Mouse (Mus musculus): ENCODE measurements around the gene Tppp3.
A peak's percentile ranks its signal among the peaks of the same experiment; 100 is the strongest.

Gene Tppp3

GRCm38 (mm10) chr8:105467396-105467985 lies 3.8 kb downstream of the Tppp3 start:
- DNase-seq (ENCODE audit: low read depth, low spot score) = no peak

DNA sequence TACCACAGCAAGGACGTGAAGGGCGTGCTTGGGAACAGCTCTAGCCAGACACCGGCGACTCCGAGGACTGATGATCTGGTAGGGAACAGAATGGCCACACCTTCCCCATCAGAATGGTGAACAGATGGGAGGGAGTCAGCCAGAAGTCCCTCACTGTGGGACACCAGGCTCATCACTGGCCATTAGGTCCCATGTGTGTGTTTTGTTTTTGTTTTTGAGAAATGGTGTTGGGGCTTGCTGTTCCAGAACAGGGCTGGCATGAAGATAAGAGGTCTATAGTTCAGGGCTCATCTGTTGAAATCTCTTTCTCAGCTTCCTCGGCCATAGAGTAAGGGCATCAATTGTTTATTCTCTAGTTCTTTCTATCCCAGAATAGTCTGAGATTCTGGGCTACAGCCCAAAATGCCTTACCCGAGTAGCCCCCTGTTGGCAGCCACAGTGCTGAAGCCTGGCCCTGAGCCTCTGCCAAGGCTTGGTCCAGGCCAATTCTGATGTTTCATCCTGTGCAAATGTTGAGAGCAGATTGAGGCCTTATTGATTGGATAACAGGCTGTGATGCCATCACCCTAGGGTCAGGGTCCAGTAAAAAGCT lies 4.5 kb downstream of the Tppp3 start:
- DNase-seq (ENCODE audit: low read depth, low spot score) = no peak

DNA sequence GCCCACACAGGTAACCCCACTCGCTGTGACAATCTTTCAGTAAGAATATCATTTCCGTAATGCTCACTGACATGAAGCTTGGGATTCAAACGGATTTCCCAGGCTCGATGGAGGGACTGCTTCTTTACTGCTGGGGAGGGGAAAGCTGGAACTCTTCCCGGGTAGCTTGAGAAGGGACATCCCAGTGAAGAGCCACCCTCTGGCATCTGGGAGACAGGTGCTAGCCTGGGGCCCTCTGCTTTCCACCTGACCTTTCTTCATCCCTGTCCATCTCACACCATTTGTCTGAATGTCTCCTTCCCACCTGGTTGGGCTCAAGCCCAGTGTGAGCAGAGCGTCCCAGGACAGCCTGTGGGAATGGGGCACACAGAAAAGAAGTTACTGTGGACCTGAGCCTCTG lies 5.1 kb downstream of the Tppp3 start:
- DNase-seq (ENCODE audit: low read depth, low spot score) = no peak

DNA sequence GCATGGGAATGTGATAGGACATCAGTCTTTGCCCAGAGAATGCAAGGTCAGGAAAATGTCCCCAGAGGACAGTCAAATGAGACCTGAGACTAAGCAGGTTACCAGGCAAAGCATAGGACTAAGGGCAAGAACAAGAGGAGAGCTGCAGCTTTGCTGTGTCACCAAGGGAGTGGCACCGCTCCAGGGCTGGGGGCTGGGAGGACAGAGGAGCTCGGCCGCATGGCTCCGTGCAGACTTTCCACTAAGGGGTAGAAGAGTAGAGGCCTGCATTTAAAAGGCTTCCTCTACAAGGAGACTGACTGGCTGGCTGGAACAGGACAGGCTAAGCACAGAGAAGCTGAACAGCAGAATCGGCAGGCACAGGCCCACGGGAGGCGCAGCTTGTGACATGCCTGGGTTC lies 6.7 kb downstream of the Tppp3 start:
- no peak for DNase-seq (ENCODE audit: low read depth, low spot score)

DNA sequence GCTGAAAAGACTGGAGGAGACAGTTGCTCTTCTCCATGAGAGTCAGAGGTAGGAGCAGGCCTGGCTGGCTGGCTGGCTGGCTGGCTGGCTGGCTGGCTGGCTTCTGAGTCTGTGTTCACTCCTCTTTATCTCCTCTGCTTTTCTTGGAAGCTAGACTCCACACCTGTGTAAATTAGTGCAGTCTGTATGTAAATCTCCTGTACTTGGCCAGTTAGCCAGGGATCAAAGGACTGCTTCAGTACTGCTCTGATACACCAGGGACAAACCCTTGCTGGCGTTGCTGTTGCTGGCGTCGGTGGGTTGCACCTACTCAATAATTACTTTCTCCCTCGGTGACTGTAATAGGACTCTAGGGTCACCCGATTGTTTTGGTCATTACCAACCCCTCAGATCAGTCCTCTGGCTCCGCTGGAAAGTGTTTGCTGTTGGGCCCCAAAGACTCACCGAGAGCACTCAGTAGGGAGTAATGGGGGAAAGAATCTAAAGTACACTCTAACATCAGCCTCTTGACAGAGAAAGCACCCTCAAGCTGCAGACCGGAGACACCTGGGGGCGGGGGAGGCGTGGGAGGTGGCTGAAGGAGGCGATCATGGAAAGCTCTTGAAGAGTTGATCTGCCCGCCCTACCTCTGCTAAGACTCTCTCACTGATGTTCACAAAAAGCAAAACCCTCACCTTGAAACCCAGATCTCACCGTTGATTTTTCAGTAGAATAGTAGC lies 10.1 kb downstream of the Tppp3 start:
- DNase-seq (ENCODE audit: low read depth, low spot score) = no peak

- DNase-seq (ENCODE audit: low read depth, low spot score) = no peak
Observed at GRCm38 (mm10) chr8:105455218-105455617, 16.1 kb downstream of the Tppp3 start.

DNA sequence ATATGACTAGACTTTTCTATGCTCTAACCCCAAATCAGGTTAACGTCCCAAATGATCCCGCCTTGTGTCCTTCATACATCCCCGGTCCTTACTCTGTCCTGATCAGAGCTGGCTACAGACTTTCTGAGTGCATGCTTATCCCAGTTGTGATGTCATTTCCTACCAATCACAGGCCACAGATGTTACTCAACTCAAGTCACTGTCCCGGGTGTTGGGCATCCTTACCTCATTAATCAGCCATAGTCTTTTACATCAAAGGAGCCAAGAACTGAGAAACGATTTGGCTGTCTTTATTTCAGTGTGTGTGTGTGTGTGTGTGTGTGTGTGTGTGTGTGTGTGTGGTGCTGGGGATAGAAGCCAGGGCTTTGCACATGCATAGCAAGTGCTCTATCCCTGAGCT lies 17.2 kb downstream of the Tppp3 start:
- DNase-seq (ENCODE audit: low read depth, low spot score) = no peak

DNA sequence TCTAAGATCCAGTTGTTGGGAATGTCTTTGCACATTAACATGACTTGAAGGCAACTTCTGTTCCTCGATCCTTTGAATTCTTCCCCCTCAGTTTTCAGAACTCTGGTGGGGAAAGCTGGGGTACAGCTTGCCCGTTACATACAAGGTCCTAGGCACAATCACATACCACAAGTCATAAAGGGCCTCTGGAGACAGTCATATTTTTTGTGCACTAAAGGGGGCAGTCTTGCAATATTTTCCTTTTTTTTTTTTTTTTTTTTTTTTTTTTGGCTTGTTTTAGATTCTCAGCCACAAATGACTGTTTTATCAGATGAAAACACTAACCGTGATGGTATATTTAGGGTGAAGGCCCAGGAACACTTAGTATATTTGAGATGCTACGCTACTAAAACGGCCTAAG lies 18.0 kb downstream of the Tppp3 start:
- no peak for DNase-seq (ENCODE audit: low read depth, low spot score)

DNA sequence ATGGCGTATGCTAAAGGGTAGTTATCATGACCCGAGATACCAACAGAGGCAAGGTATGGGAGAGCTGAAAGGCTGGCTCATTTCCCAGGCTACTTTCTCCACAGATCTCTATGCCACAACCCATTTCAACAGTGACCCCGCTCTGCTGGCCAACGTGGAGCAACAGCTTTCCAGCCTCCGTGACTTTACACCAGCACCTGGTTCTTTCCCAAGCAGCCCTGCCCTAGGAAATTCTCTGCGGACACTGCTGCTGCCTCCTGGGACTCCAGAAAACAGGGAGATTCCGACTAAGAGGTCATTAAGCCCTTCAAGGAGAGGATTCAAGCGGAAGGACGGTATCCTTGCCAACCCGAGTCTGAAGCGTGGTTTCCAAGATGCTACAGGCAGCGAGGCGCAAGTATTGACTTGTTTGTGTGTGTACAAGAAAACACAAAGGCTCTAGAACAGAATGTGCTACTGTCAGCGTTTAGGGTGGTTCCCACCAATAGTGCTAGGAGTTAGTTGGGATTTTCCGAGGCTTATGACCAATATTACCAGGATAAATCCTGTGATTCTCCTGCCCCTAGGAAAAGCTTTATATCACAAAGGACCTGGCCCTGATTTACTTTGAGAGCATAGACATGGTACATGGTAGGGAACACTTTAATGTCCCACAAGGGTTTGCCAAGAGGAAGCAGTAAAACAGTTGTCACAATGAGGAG lies 19.3 kb downstream of the Tppp3 start:
- DNase-seq (ENCODE audit: low read depth, low spot score) = no peak

DNA sequence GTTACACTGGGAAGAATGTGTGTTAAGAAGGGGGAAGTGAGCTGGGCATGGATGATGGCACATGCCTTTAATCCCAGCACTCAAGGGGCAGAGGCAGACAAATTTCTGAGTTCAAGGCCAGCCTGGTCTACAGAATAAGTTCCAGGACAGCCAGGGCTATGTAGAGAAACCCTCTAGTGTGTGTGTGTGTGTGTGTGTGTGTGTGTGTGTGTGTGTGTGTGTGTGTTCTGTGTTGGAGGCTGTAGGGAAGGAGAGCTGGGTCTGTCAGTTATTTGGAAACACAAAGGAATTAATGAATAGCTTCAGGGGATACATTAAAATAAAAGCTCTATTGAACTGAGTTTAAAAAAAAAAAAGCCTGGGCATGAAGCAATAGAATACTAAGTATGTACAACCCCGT lies 20.3 kb downstream of the Tppp3 start:
- no peak for DNase-seq (ENCODE audit: low read depth, low spot score)

GRCm38 (mm10) chr8:105448596-105448995 lies 22.7 kb downstream of the Tppp3 start:
- no peak for DNase-seq (ENCODE audit: low read depth, low spot score)

DNA sequence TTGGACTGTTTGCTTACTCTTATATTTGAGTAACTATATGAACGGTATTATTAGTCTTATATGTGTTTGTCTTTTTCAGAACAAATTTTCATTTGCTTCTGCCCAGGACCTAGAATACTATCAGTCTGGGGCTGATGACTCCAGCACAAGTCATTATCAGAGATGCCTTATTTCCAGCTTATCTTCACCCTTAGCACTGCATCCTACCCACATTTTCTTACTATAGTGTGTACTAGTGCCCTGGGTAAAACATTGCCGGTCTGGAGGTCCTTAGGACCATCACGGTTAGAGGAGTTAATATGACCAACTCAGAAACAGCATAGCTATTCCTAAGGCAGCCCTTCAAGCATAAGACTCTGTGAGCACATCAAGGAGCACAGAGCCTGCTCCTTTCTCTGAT lies 23.1 kb downstream of the Tppp3 start:
- no peak for DNase-seq (ENCODE audit: low read depth, low spot score)

- DNase-seq (ENCODE audit: low read depth, low spot score) = no peak
Observed at GRCm38 (mm10) chr8:105446127-105446552, 25.2 kb downstream of the Tppp3 start.

DNA sequence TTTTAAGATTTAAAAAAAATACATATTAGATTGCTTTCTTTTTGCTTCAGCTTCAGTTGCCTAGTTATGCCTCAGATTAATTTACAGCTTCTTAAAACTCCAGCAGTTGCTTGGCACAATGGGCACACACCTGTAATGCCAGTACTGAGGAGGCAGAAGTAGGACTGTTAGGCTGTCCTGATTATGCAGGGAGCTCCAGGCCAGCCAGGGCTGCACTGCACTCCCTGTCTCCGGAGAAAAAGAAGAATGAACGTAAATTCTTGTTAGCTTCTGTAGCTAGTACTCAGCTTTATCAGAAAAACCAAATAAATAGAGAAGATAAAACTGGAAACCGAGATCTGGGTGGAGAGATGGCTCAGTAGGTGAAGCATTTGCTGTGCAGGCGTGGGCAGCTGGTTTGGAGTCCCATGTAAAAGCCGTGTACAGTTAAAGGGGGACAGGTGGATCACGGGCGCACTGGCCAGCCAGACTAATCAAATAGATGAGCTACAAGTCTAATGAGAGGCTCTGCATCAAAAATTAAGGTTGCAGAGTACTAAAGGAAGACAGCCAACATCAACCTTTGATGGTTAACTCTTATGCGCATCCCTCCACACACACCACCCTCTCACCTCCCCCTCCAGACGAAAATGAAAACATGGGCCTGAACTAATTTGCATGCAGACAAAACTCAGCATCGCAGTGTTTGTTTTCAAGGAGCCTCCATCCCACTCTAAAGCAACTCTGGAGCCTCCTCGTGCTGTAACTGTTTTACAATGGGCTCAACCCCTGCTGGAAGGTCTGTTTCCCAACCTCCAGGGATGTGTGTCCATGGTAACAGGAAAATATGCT lies 25.8 kb downstream of the Tppp3 start:
- peak; percentile 55 for DNase-seq (ENCODE audit: low read depth, low spot score)

DNA sequence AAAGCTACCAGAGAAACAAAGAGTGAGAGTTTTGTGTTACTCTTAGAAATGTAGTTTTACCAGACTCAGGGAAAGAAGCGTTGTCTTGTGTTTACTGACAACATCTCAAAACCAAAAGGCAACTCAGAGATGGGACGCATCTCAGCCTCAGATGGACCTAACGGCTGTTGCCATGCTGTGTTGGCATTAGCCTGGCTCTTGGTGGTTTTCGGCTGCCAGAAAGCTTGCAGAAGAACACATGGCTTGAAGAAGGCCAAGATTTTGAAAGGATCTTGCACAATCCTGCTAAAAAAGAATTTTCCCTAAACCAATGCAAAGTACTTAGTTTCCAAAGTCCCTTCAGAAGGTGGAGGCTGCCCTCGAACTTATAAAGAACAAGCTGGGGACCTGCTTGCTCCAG lies 28.7 kb downstream of the Tppp3 start:
- DNase-seq (ENCODE audit: low read depth, low spot score) = no peak

- peak; percentile 90 for DNase-seq (ENCODE audit: low read depth, low spot score)
Observed at GRCm38 (mm10) chr8:105441433-105441832, 29.9 kb downstream of the Tppp3 start.

- DNase-seq (ENCODE audit: low read depth, low spot score) = peak; percentile 93
Observed at GRCm38 (mm10) chr8:105438865-105439264, 32.5 kb downstream of the Tppp3 start.

DNA sequence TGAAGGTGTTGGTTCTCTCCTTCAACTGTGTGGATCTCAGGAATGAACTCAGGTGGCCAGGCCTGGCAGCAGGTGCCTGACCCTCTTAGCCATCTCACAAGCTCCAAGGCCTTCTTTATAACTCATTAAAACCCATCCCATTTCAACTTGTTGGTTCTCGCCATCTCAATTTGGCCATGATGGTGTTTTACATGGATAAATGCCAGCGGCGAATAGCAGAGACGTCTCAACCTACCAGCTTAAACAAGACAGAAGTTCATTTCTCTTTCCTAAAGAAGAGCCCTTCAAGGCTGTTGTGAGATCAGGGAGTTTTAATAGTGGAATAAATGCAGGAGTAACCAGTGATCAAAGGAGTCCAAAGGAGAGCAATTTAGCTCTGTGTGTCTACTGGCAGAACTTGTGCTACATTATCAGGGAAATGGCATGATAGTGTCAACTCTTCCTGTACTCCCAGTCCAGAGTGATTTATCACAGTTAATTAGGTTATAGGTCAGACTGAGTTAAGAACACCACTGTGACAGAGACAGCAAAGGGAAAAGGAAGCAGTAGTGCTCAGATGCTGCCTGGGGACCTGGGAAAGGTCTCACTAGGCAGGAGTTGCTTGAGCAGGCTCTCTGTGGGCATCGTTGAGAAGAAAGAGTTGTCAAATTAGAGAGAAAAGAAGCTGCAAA lies 34.1 kb downstream of the Tppp3 start:
- DNase-seq (ENCODE audit: low read depth, low spot score) = no peak

DNA sequence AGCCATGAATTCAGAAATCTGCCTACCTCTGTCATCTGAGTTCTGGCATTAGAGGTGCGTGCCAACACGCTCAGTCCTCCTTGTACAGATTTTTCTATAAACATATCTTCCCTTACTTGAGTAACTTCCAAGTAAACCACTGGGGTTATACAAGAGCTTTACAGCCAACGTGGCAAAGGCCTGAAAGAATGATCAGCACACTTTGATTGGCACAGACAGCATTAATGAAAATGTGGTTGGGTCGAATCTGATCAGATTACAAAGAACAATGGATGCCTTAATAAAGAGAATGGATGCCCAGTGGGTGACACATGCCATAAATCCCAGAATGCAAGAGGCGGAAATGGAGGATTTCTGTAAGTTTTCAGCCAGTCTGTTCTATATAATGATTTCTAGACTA lies 35.1 kb downstream of the Tppp3 start:
- no peak for DNase-seq (ENCODE audit: low read depth, low spot score)

DNA sequence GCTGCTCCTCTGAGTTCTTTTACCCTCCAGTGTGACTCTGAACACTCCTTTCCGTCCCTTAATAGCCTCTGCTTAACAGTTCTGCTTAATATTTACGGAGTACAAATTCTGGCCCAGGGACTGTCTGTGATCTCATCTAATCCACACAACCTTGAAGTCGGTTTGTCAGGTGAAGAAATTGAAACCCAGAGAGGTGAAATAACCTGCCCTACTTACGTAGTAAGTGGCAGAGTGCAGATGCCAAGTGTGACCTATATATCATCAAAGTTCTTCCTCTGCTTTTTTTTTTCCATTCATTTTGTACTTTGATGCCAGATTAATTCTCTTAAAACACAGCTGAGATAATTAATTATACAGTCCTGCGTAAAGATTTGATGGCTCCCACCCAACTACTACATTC lies 37.2 kb downstream of the Tppp3 start:
- no peak for DNase-seq (ENCODE audit: low read depth, low spot score)

- peak; percentile 23 for DNase-seq (ENCODE audit: low read depth, low spot score)
Observed at GRCm38 (mm10) chr8:105433511-105433910, 37.8 kb downstream of the Tppp3 start.

Data from ES-CJ7 (cell line).